Mouse (Mus musculus): Measurements from ENCODE around the gene Steap2. TPM values are rescaled to one million over a fixed set of nuclear protein-coding genes. Genes with fewer than 3 reads are reported as not detected.
"Not testable (repeated sequence)": the region's sequence is repeated elsewhere in the genome, so short reads cannot be mapped to it uniquely, and the experiment has no call there.

Gene Steap2
- polyA plus RNA-seq, 1 experiment from 2014 or later, result 25.8 TPM

GRCm38 (mm10) chr5:5698830-5699229, 4.5 kb upstream of the Steap2 start:
- no peaks in the 10 kb centered on the region for H3K36me3 ChIP-seq (ENCODE audit: insufficient read depth, low read length)
- H3K9ac ChIP-seq (replicated peaks; ENCODE audit: low read length), result no peak overlapping the region
- no peak overlapping the region for H3K4me2 ChIP-seq (replicated peaks; ENCODE audit: low read depth, low read length)
- 71% methylated on average over 3 of the region's 3 CpGs for WGBS
- no peak overlapping the region for H3K4me3 ChIP-seq (ENCODE audit: low read length)
- H3K4me1 ChIP-seq (ENCODE audit: insufficient read depth, low read length), result 0 out of 2 replicates have a peak, but pooled peaks cover 4% of the 10 kb centered on the region
- no peak for ATAC-seq (ENCODE audit: low FRiP score, low TSS enrichment)
- H3K9me3 ChIP-seq (ENCODE audit: low read length), result no peaks in the 10 kb centered on the region
- H3K27ac ChIP-seq (ENCODE audit: low read length), result no peak overlapping the region
- H3K27me3 ChIP-seq (ENCODE audit: insufficient read depth, low read length), result no peaks in the 10 kb centered on the region

DNA sequence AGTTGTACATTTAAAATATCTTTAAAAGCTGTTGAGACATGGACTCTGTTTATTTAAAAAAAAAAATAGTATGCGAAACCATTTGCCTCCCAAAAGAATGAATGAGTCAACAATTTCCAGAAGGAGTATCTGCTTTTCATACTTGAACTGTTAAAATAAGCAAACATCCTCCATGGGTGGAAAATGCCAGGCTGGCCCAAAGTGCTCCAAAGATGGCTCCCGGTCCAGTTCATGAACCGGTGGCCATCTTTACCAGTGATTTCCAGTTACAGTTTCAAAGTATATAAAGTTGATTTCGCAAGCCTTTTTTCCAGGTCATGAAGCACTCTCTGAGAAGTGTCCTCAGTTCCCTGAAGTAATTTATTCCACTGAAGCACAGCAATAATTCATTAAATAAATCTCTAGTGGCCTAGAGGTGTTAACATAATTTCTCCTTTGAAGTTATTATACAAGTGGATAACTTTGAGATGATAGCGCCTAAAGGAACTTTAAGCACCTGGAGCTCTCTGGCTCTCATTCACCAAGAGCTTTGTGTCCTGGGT, 1.1 kb upstream of the Steap2 start:
- Histone ChIP-seq H3K9me3 (ENCODE audit: low read length) (no peaks in the 10 kb centered on the region), H3K27ac (ENCODE audit: low read length) (no peak overlapping the region), H3K27me3 (ENCODE audit: insufficient read depth, low read length) (no peaks in the 10 kb centered on the region), H3K4me2 (replicated peaks; ENCODE audit: low read depth, low read length) (no peak overlapping the region), H3K36me3 (ENCODE audit: insufficient read depth, low read length) (no peaks in the 10 kb centered on the region), H3K4me1 (ENCODE audit: insufficient read depth, low read length) (peaks cover 6% of the 10 kb centered on the region; the same call in 1 of the 2 replicates), H3K9ac (replicated peaks; ENCODE audit: low read length) (no peak overlapping the region), H3K4me3 (ENCODE audit: low read length) (no peak overlapping the region)
- no peak for ATAC-seq (ENCODE audit: low FRiP score, low TSS enrichment)
- 79% methylated on average over 5 of the region's 5 CpGs for WGBS

GRCm38 (mm10) chr5:5693541-5693955, 830 bp downstream of the Steap2 start:
- H3K36me3 ChIP-seq (ENCODE audit: insufficient read depth, low read length), result no peaks in the 10 kb centered on the region

DNA sequence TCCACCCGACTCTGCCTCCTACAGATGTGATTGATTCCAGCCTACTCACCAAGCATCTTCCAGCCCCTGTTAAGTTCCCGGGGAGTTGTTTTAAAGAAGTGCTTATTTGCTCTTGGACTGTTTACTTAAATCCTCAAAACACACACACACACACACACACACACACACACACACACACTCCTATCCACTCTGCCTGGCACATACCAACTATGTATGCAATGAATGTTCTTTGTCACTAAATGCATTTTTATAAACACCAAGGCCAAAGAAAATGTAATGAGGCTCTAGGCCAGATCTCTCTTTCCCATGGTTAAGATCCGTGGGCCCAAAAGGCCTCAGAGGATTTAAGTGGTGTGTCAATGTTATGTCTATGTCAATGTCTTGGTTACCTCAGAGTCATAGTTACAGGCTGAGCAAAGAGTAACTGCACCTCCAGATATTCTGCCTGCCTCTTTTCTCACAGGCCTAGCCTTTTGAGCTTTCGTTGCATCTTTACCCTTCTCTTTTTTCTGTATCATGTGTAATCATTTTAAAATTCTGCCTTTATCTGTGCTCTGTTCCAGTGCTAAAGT, 2.1 kb downstream of the Steap2 start:
- Histone ChIP-seq H3K27ac (ENCODE audit: low read length) (no peak overlapping the region), H3K9ac (replicated peaks; ENCODE audit: low read length) (no peak overlapping the region), H3K27me3 (ENCODE audit: insufficient read depth, low read length) (no peaks in the 10 kb centered on the region), H3K9me3 (ENCODE audit: low read length) (no peaks in the 10 kb centered on the region), H3K4me2 (replicated peaks; ENCODE audit: low read depth, low read length) (peak overlapping the region; percentile 86), H3K36me3 (ENCODE audit: insufficient read depth, low read length) (no peaks in the 10 kb centered on the region), H3K4me1 (ENCODE audit: insufficient read depth, low read length) (peaks cover 16% of the 10 kb centered on the region), H3K4me3 (ENCODE audit: low read length) (peak overlapping the region; percentile 81)
- WGBS, result 65% methylated on average over 4 of the region's 4 CpGs
- no peak for ATAC-seq (ENCODE audit: low FRiP score, low TSS enrichment)

More at GRCm38 (mm10) chr5:5693541-5693955, 830 bp downstream of the Steap2 start:
- Histone ChIP-seq H3K9me3 (ENCODE audit: low read length) (no peaks in the 10 kb centered on the region), H3K27me3 (ENCODE audit: insufficient read depth, low read length) (no peaks in the 10 kb centered on the region), H3K9ac (replicated peaks; ENCODE audit: low read length) (peak overlapping the region; percentile 86), H3K4me3 (ENCODE audit: low read length) (peak overlapping the region; percentile 81), H3K4me1 (ENCODE audit: insufficient read depth, low read length) (peaks cover 13% of the 10 kb centered on the region), H3K4me2 (replicated peaks; ENCODE audit: low read depth, low read length) (peak overlapping the region; percentile 86), H3K27ac (ENCODE audit: low read length) (peak overlapping the region; percentile 91)
- ATAC-seq (ENCODE audit: low FRiP score, low TSS enrichment), result peak; percentile 74
- under 1% methylated on average over 27 of the region's 29 CpGs for WGBS

DNA sequence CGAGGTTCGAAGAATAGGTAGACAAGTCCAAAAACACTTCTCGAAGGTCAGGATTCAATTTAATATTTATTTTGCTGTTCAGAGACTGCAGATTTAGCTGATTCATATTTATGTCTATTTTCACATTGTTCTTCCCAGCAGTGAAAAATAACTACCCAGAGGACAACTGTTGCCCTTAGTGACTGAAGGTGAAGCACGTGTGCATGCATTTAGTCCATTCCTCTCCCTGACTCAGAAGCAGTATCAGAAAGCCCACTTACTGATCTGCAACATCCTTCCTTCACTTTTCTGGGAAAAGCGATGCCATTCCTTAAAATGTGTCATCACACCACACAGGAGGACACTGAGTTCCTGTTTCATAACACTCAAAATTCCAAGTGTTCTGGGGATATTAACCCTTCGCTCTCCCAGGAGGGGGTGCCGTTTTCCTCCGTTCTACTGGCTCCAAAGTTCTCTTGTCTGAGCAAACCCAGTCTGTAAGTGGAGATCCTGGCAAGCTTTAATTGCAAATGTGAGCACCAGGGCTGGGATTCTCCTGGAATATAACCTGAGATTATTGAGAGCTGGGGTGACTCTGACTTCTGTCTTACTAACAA, 5.3 kb downstream of the Steap2 start:
- H3K9ac ChIP-seq (replicated peaks; ENCODE audit: low read length), result no peak overlapping the region
- no peak overlapping the region for H3K4me2 ChIP-seq (replicated peaks; ENCODE audit: low read depth, low read length)
- no peak overlapping the region for H3K27ac ChIP-seq (ENCODE audit: low read length)
- no peak for ATAC-seq (ENCODE audit: low FRiP score, low TSS enrichment)
- H3K36me3 ChIP-seq (ENCODE audit: insufficient read depth, low read length), result no peaks in the 10 kb centered on the region
- H3K27me3 ChIP-seq (ENCODE audit: insufficient read depth, low read length), result no peaks in the 10 kb centered on the region
- H3K4me3 ChIP-seq (ENCODE audit: low read length), result no peak overlapping the region
- peaks cover 20% of the 10 kb centered on the region for H3K4me1 ChIP-seq (ENCODE audit: insufficient read depth, low read length)
- H3K9me3 ChIP-seq (ENCODE audit: low read length), result no peaks in the 10 kb centered on the region
- 70% methylated on average over 8 of the region's 8 CpGs for WGBS

DNA sequence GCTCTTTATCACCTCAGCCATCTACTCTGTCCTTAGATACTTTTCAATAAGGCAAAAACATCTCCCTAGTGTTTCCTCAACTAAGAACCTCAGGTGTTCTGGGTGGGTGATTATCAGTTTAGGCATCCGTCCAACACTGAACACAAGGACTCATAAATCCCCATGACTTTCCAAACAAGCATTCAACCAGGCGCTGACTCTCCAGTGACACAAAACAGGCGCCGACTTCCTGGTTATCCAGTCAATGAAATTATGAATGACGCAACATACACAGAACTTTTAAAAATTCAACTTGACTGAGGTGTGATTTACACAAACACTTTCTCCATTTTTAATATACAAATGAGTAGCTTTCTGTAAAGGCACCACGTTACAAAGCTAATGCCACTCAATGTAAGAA, 6.2 kb downstream of the Steap2 start:
- WGBS, result 47% methylated on average over 6 of the region's 6 CpGs
- no peak overlapping the region for H3K4me3 ChIP-seq (ENCODE audit: low read length)
- H3K9me3 ChIP-seq (ENCODE audit: low read length), result no peaks in the 10 kb centered on the region
- ATAC-seq (ENCODE audit: low FRiP score, low TSS enrichment), result no peak
- no peak overlapping the region for H3K4me2 ChIP-seq (replicated peaks; ENCODE audit: low read depth, low read length)
- no peak overlapping the region for H3K9ac ChIP-seq (replicated peaks; ENCODE audit: low read length)
- peaks cover 20% of the 10 kb centered on the region for H3K4me1 ChIP-seq (ENCODE audit: insufficient read depth, low read length)
- no peaks in the 10 kb centered on the region for H3K27me3 ChIP-seq (ENCODE audit: insufficient read depth, low read length)
- H3K36me3 ChIP-seq (ENCODE audit: insufficient read depth, low read length), result no peaks in the 10 kb centered on the region
- H3K27ac ChIP-seq (ENCODE audit: low read length), result no peak overlapping the region

DNA sequence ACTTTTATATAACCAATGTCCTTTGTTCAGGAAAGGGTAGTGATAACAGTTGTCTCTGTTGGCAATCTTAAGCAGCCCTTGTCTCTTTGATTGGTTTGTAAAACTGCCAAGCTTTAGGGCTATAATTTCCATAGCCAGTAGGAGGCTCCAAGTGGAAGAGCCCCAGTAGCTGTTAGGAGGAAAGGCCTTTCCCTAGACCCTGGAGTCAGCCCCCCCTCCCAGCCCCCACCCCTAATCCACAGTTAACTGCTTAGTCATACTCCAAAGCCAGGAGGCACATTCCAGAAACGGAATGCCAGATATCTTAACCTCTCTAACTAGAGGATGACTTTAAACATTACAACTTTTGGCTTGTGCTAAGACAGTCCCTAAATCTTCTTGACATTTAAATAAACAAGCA, 7.4 kb downstream of the Steap2 start:
- no peaks in the 10 kb centered on the region for H3K9me3 ChIP-seq (ENCODE audit: low read length)
- H3K9ac ChIP-seq (replicated peaks; ENCODE audit: low read length), result no peak overlapping the region
- peak; percentile 77 for ATAC-seq (ENCODE audit: low FRiP score, low TSS enrichment)
- no peak overlapping the region for H3K4me3 ChIP-seq (ENCODE audit: low read length)
- no peaks in the 10 kb centered on the region for H3K27me3 ChIP-seq (ENCODE audit: insufficient read depth, low read length)
- 8% methylated on average over 1 of the region's 1 CpGs for WGBS
- H3K4me1 ChIP-seq (ENCODE audit: insufficient read depth, low read length), result peaks cover 17% of the 10 kb centered on the region
- no peak overlapping the region for H3K4me2 ChIP-seq (replicated peaks; ENCODE audit: low read depth, low read length)
- H3K36me3 ChIP-seq (ENCODE audit: insufficient read depth, low read length), result no peaks in the 10 kb centered on the region
- H3K27ac ChIP-seq (ENCODE audit: low read length), result no peak overlapping the region

DNA sequence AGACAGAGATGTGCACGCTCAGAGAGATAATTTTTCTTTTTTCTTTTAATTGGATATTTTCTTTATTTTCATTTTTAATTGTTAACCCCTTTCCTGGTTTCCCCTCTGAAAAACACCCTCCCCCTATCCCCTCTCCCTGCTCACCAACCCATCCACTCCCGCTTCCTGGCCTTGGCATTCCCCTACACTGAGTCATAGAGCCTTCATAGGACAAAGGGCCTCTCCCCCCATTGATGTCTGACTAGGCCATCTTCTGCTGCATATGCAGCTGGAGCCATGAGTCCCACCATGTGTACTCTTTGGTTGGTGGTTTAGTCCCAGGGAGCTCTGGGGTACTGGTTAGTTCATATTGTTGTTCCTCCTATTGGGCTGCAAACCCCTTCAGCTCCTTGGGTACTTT, 9.4 kb downstream of the Steap2 start:
- 80% methylated on average over 2 of the region's 2 CpGs for WGBS
- not testable (repeated sequence) for ATAC-seq (ENCODE audit: low FRiP score, low TSS enrichment); H3K9me3 ChIP-seq (ENCODE audit: low read length); H3K9ac ChIP-seq (replicated peaks; ENCODE audit: low read length); H3K27me3 ChIP-seq (ENCODE audit: insufficient read depth, low read length); H3K4me3 ChIP-seq (ENCODE audit: low read length); H3K4me2 ChIP-seq (replicated peaks; ENCODE audit: low read depth, low read length); H3K36me3 ChIP-seq (ENCODE audit: insufficient read depth, low read length); H3K27ac ChIP-seq (ENCODE audit: low read length)
- H3K4me1 ChIP-seq (ENCODE audit: insufficient read depth, low read length), result peaks cover 17% of the 10 kb centered on the region

GRCm38 (mm10) chr5:5683292-5683691, 11.1 kb downstream of the Steap2 start:
- no peaks in the 10 kb centered on the region for H3K9me3 ChIP-seq (ENCODE audit: low read length)
- H3K9ac ChIP-seq (replicated peaks; ENCODE audit: low read length), result no peak overlapping the region
- no peaks in the 10 kb centered on the region for H3K36me3 ChIP-seq (ENCODE audit: insufficient read depth, low read length)
- H3K4me2 ChIP-seq (replicated peaks; ENCODE audit: low read depth, low read length), result no peak overlapping the region
- H3K27ac ChIP-seq (ENCODE audit: low read length), result no peak overlapping the region
- ATAC-seq (ENCODE audit: low FRiP score, low TSS enrichment), result no peak
- WGBS, result 76% methylated on average over 4 of the region's 4 CpGs
- H3K27me3 ChIP-seq (ENCODE audit: insufficient read depth, low read length), result no peaks in the 10 kb centered on the region
- peaks cover 9% of the 10 kb centered on the region for H3K4me1 ChIP-seq (ENCODE audit: insufficient read depth, low read length)
- H3K4me3 ChIP-seq (ENCODE audit: low read length), result no peak overlapping the region

GRCm38 (mm10) chr5:5679459-5679858, 14.9 kb downstream of the Steap2 start:
- H3K4me3 ChIP-seq (ENCODE audit: low read length), result no peak overlapping the region
- H3K27ac ChIP-seq (ENCODE audit: low read length), result no peak overlapping the region
- peak; percentile 27; the same call in 1 of the 2 replicates for ATAC-seq (ENCODE audit: low FRiP score, low TSS enrichment)
- H3K4me2 ChIP-seq (replicated peaks; ENCODE audit: low read depth, low read length), result no peak overlapping the region
- no peaks in the 10 kb centered on the region for H3K27me3 ChIP-seq (ENCODE audit: insufficient read depth, low read length)
- H3K9ac ChIP-seq (replicated peaks; ENCODE audit: low read length), result no peak overlapping the region
- no peaks in the 10 kb centered on the region for H3K36me3 ChIP-seq (ENCODE audit: insufficient read depth, low read length)
- no peaks in the 10 kb centered on the region for H3K9me3 ChIP-seq (ENCODE audit: low read length)
- no peaks in the 10 kb centered on the region for H3K4me1 ChIP-seq (ENCODE audit: insufficient read depth, low read length)
